ENCODE assay signal across 8 mouse cellular contexts in genomic region chr16:30539433-30539832, GRCm38 (mm10). TPM values are rescaled to one million over a fixed set of nuclear protein-coding genes. Genes with fewer than 3 reads are reported as not detected.
A peak's percentile ranks its signal among the peaks of the same experiment; 100 is the strongest.
DNase-seq lines count a peak whose midpoint lies in the region; ATAC-seq and TF ChIP-seq lines count a peak whose summit lies in the region.

No protein-coding gene starts in this region.

- no peaks in the 10 kb centered on the region for H3K4me1 ChIP-seq in cerebellum, adult 2 months (ENCODE audit: control insufficient read depth, insufficient read depth, low read length)
- peaks cover 7% of the 10 kb centered on the region for H3K4me1 ChIP-seq in heart, postnatal 0 days (ENCODE audit: control insufficient read depth, insufficient read depth)

- no peak overlapping the region for H3K27ac ChIP-seq in cerebellum, adult 2 months (ENCODE audit: insufficient read depth, low read length)
- peak overlapping the region; percentile 86 for H3K27ac ChIP-seq in heart, postnatal 0 days (ENCODE audit: low read depth)

- no peaks in the 10 kb centered on the region for H3K27me3 ChIP-seq in cerebellum, adult 2 months (ENCODE audit: control insufficient read depth, insufficient read depth, low read length)
- no peaks in the 10 kb centered on the region for H3K27me3 ChIP-seq in heart, postnatal 0 days (ENCODE audit: control insufficient read depth, insufficient read depth, low read length)

- H3K9me3 ChIP-seq in heart, postnatal 0 days (replicated peaks; ENCODE audit: control insufficient read depth, low read length) = no peaks in the 10 kb centered on the region

- peak; percentile 59; the same call in 1 of the 2 replicates for TF ChIP-seq CTCF in cerebellum, adult 2 months (IDR thresholded peaks at IDR 0.05; ENCODE audit: borderline replicate concordance, insufficient read depth, low read depth, low read length)
- peak; percentile 76 for TF ChIP-seq CTCF in heart, postnatal 0 days (IDR thresholded peaks at IDR 0.05; ENCODE audit: low read depth)

- TF ChIP-seq POLR2A in cerebellum, adult 2 months (IDR thresholded peaks at IDR 0.05; ENCODE audit: borderline replicate concordance, insufficient read depth, low read length) = no peak

- TF ChIP-seq EP300 in heart, postnatal 0 days (IDR thresholded peaks at IDR 0.05; ENCODE audit: low read depth) = no peak

- peak; percentile 50; the same call in 1 of the 2 replicates for ATAC-seq in heart, postnatal 0 days (ENCODE audit: insufficient read depth, low read depth)

- WGBS in cerebellum, adult 2 months = 22% methylated on average over 10 of the region's 10 CpGs
- 19% methylated on average over 10 of the region's 10 CpGs for WGBS in heart, postnatal 0 days

- H3K4me3 ChIP-seq in cerebellum, adult 2 months (replicated peaks; ENCODE audit: insufficient read depth, low read depth, low read length) = no peak overlapping the region
- no peak overlapping the region for H3K4me3 ChIP-seq in heart, postnatal 0 days (ENCODE audit: low read depth, low read length)

- H3K4me2 ChIP-seq in heart, postnatal 0 days (ENCODE audit: low read depth, low read length) = no peak overlapping the region

- H3K36me3 ChIP-seq in heart, postnatal 0 days (replicated peaks; ENCODE audit: control insufficient read depth, insufficient read depth, low read length) = 0 out of 2 replicates have a peak, but pooled peaks cover 6% of the 10 kb centered on the region

- no peak overlapping the region for H3K9ac ChIP-seq in heart, postnatal 0 days (replicated peaks; ENCODE audit: low read depth, low read length)

- peak in 1 of 2 experiments; percentile 34 for DNase-seq in cerebellum, adult 2 months
- DNase-seq in cerebellum, adult 9-10 months = no peak
- peak; percentile 38 for DNase-seq in ovary, postnatal 14 days (ENCODE audit: low spot score)
- DNase-seq in ovary, adult 18-20 months (ENCODE audit: low spot score) = no peak
- peak; percentile 71 for DNase-seq in embryo, embryonic 11 days
- DNase-seq in heart, postnatal 0 days (ENCODE audit: low spot score) = no peak
- peak; percentile 42 for DNase-seq in lung, postnatal 25 days (ENCODE audit: low spot score)
- peak; percentile 72 for DNase-seq in thymus, postnatal 0 days (ENCODE audit: low spot score)

RNA-seq across cellular contexts. Expression of gene Tmem44, which starts 11.2 kb away (rescaled TPM):
- polyA plus RNA-seq in cerebellum, adult 2 months (2012; rRNA removed) = 17.4 and 20.8 TPM in 2 replicates
- total RNA-seq in heart, postnatal 0 days (2014; rRNA removed; ENCODE audit: low replicate concordance) = 31.1 and 33.5 TPM in 2 replicates
- polyA plus RNA-seq in heart, postnatal 0 days (2015; fragmentation: Nextera tagmentation; extraction: Ambion mirVana) = 11.8 and 14.6 TPM in 2 replicates
- 2.1 and 2.2 TPM in 2 replicates for polyA plus RNA-seq in thymus, postnatal 0 days (2015; fragmentation: Nextera tagmentation; extraction: Ambion mirVana)

RNA-seq across cellular contexts. Expression of gene Lsg1, which starts 48.0 kb away (rescaled TPM):
- polyA plus RNA-seq in cerebellum, adult 2 months (2012; rRNA removed) = 20.3 and 21.5 TPM in 2 replicates
- 11.6 and 15.8 TPM in 2 replicates for total RNA-seq in heart, postnatal 0 days (2014; rRNA removed; ENCODE audit: low replicate concordance)
- 29.9 and 32.8 TPM in 2 replicates for polyA plus RNA-seq in heart, postnatal 0 days (2015; fragmentation: Nextera tagmentation; extraction: Ambion mirVana)
- 67.2 and 68.2 TPM in 2 replicates for polyA plus RNA-seq in thymus, postnatal 0 days (2015; fragmentation: Nextera tagmentation; extraction: Ambion mirVana)

Comparison
In these comparisons a context has a peak if more than half of its experiments do, and no peak if none do; other contexts are left out.
1. DNase-seq: peak in ovary, postnatal 14 days (single experiment), embryo, embryonic 11 days (single experiment), lung, postnatal 25 days (single experiment) and thymus, postnatal 0 days (single experiment); none in cerebellum, adult 9-10 months (single experiment), ovary, adult 18-20 months (single experiment) and heart, postnatal 0 days (single experiment).